Mouse (Mus musculus) ES-E14 (cell line): ENCODE results near the gene Phtf1. TPM values are rescaled to one million over a fixed set of nuclear protein-coding genes. Genes with fewer than 3 reads are reported as not detected.

Source experiments
- DNase-seq: peaks from one replicate; pipeline ENCODE4 v3.0.0-alpha.2; 2013; ENCODE audit warnings: low read depth, low spot score
- H3K27ac ChIP-seq: 2 replicates; pipeline ENCODE4 v1.5.1; 2012; ENCODE audit warnings: low read depth, mild to moderate bottlenecking, low read length, moderate library complexity, mixed read lengths; ENCODE audit not compliant: poor library complexity, insufficient read depth, severe bottlenecking
- H3K36me3 ChIP-seq: 2 replicates; pipeline ENCODE4 v1.6.1; 2012; ENCODE audit warnings: mild to moderate bottlenecking, low read length, moderate library complexity, mixed read lengths; ENCODE audit not compliant: control insufficient read depth, poor library complexity, insufficient read depth, severe bottlenecking
- H3K4me1 ChIP-seq, 2 experiments: fragments of 150-350 bp in 1 of 2; sonication (generic) in 1 of 2; 2 replicates each; pipeline ENCODE4 v1.6.1; 2012; ENCODE audit warnings: low read length in 2 of 2, mild to moderate bottlenecking in 1 of 2, mixed read lengths in 1 of 2; ENCODE audit not compliant: control insufficient read depth in 2 of 2, insufficient read depth in 2 of 2, poor library complexity in 1 of 2
- H3K4me3 ChIP-seq, 2 experiments: fragments of 150-350 bp in 1 of 2; sonication (generic) in 1 of 2; 2 replicates each; pipeline ENCODE4 v1.5.1; 2012; ENCODE audit warnings: low read length in 2 of 2, low read depth in 1 of 2, mild to moderate bottlenecking in 1 of 2, mixed read lengths in 1 of 2; ENCODE audit not compliant: insufficient read depth in 1 of 2, poor library complexity in 1 of 2, severe bottlenecking in 1 of 2
- H3K9ac ChIP-seq: 2 replicates; pipeline ENCODE4 v1.6.1; 2012; ENCODE audit warnings: low read depth, mild to moderate bottlenecking, low read length, mixed read lengths; ENCODE audit not compliant: poor library complexity, insufficient read depth, severe bottlenecking
- H3K9me3 ChIP-seq: fragments of 150-350 bp; sonication (generic); 2 replicates; pipeline ENCODE4 v1.6.1; 2012; ENCODE audit warnings: low read depth, mild to moderate bottlenecking, low read length; ENCODE audit not compliant: control insufficient read depth, insufficient read depth
- CHD2 ChIP-seq: IDR thresholded peaks from 2 replicates; pipeline ENCODE4 v1.6.1; 2014; ENCODE audit warnings: mild to moderate bottlenecking, low read depth, low read length, inconsistent platforms
- HCFC1 ChIP-seq: IDR thresholded peaks from 2 replicates; pipeline ENCODE4 v1.6.1; 2012; ENCODE audit warnings: low read length, inconsistent platforms, borderline replicate concordance; ENCODE audit not compliant: insufficient read depth
- MAFK ChIP-seq: IDR thresholded peaks from 2 replicates; pipeline ENCODE4 v1.6.1; 2014; ENCODE audit warnings: mild to moderate bottlenecking, low read depth, low read length, inconsistent platforms; ENCODE audit not compliant: insufficient read depth
- ZC3H11A ChIP-seq: IDR thresholded peaks from 2 replicates; pipeline ENCODE4 v1.6.1; 2012; ENCODE audit warnings: low read depth, mild to moderate bottlenecking, inconsistent platforms, low read length, borderline replicate concordance
- ZNF384 ChIP-seq: IDR thresholded peaks from 2 replicates; pipeline ENCODE4 v1.6.1; 2012; ENCODE audit warnings: low read depth, low read length, inconsistent platforms
- in situ Hi-C, 2 experiments: fragments of 600-800 bp; cut with MboI; formaldehyde crosslinking; loops; one replicate each; pipeline ENCODE4 v1.15.1; 2025; ENCODE audit warnings: low sequenced_read_pairs in 2 of 2, inconsistent platforms in 1 of 2; ENCODE audit not compliant: unreplicated experiment in 2 of 2
- total RNA-seq: library from RNA; depleted of rRNA; stranded (reverse); fragments of 300-350 nt; gene quantifications from 2 replicates; pipeline ENCODE4 v1.2.3, GENCODE M21; 2012

The Phtf1 gene
- total RNA-seq, 1 experiment, result 18.2 TPM

- Histone ChIP-seq H3K36me3 (peaks cover 6% of the 10 kb centered on the region), H3K4me3 (no peak overlapping the region), H3K4me1 (peaks cover 0 to 2% of the 10 kb centered on the region in 2 experiments; a peak in 1 of 4 replicates), H3K9ac (no peak overlapping the region), H3K9me3 (no peaks in the 10 kb centered on the region), H3K27ac (no peak overlapping the region)
- no peak for TF ChIP-seq MAFK
- TF ChIP-seq HCFC1, result no peak
- TF ChIP-seq ZC3H11A, result no peak
- no peak for TF ChIP-seq ZNF384
- no peak for TF ChIP-seq CHD2
- in situ Hi-C loops, result no loop called here
- no peak for DNase-seq
Measured at GRCm38 (mm10) chr3:103991271-103991670, 23.4 kb downstream of the Phtf1 start.

- Histone ChIP-seq H3K9me3 (no peaks in the 10 kb centered on the region), H3K27ac (no peak overlapping the region), H3K36me3 (peaks cover 2% of the 10 kb centered on the region; the same call in 1 of the 2 replicates), H3K4me3 (no peak overlapping the region), H3K9ac (no peak overlapping the region), H3K4me1 (peaks cover 0 to 2% of the 10 kb centered on the region in 2 experiments; a peak in 1 of 4 replicates)
- in situ Hi-C loops, result no loop called here
- no peak for TF ChIP-seq CHD2
- TF ChIP-seq MAFK, result no peak
- no peak for TF ChIP-seq ZNF384
- no peak for TF ChIP-seq HCFC1
- no peak for TF ChIP-seq ZC3H11A
- DNase-seq, result no peak
Measured at GRCm38 (mm10) chr3:103998724-103999123, 30.8 kb downstream of the Phtf1 start.

GRCm38 (mm10) chr3:104006896-104007466, 39.1 kb downstream of the Phtf1 start:
- DNase-seq, result no peak
- no peak overlapping the region for H3K27ac ChIP-seq
- H3K9me3 ChIP-seq, result no peaks in the 10 kb centered on the region
- no peaks in the 10 kb centered on the region for H3K4me1 ChIP-seq
- in situ Hi-C loops, result no loop called here
- no peak overlapping the region for H3K9ac ChIP-seq
- peaks cover 9% of the 10 kb centered on the region for H3K36me3 ChIP-seq
- no peak overlapping the region for H3K4me3 ChIP-seq
- no peak for TF ChIP-seq HCFC1
- TF ChIP-seq ZC3H11A, result no peak
- no peak for TF ChIP-seq MAFK
- no peak for TF ChIP-seq CHD2
- TF ChIP-seq ZNF384, result no peak

GRCm38 (mm10) chr3:104007479-104007878, 39.6 kb downstream of the Phtf1 start:
- peaks cover 9% of the 10 kb centered on the region for H3K36me3 ChIP-seq
- H3K4me3 ChIP-seq, result no peak overlapping the region
- TF ChIP-seq CHD2 (no peak), ZNF384 (no peak), HCFC1 (no peak), ZC3H11A (no peak), MAFK (no peak)
- H3K9ac ChIP-seq, result no peak overlapping the region
- H3K9me3 ChIP-seq, result no peaks in the 10 kb centered on the region
- H3K27ac ChIP-seq, result no peak overlapping the region
- in situ Hi-C loops, result no loop called here
- H3K4me1 ChIP-seq, result no peaks in the 10 kb centered on the region
- no peak for DNase-seq
